Mouse (Mus musculus) urinary bladder, postnatal 36 days (tissue): Measurements from ENCODE around the gene Zbtb9.
"Not testable (repeated sequence)": the region's sequence is repeated elsewhere in the genome, so short reads cannot be mapped to it uniquely, and the experiment has no call there.

Experiments used
- DNase-seq, 2 experiments: peaks; one replicate each; pipeline ENCODE4 v3.0.0; 2022; ENCODE audit warnings: low spot score in 2 of 2, mixed read lengths in 1 of 2

Zbtb9 gene

DNA sequence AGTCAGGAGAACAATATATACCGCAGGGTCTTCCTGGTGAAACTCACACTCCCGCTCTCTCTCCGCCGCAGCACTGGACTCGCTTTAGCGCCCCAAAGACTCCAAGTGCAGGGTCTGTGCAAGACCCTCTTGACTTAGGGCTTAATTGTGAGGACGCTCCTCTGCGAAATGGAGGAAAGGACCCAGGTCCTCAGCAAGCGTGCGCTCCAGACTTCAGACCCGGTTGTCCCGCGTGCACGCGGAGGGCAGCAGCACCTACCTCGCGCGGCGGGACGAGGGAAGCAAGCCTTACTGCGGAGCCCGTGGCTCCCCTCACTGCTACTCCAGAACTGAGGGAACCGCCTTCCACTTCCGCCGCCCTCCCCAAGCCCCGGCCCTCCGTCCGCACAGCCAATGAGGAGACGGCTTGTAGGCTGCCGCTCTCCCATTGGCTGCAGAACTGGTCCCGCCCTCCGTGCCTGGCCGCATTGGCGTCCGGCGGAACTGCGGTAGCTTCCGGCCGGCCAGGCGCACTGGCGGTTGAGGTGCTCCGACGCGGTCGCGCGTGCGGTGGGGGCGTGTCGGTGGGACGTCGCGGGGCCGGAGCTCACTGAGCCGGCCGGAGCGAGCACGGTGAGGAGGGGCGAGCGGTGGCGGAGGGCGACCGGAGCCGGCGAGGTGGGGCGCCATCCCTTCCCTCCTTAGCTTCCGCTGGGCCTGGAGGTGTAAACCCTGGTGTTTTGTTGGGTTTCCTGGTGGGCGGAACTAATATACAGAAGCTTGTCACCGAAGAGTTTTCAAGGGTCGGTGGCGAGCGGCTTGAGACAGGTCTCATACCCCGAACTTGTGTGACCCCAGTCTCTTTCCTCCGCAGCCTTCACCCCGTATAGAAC lies at the start of gene Zbtb9:
Gene Zbtb9, plus strand, starts transcription at position 465 of the 872 bp plus-strand sequence.
- DNase-seq: peak; percentile 93 to 96

DNA sequence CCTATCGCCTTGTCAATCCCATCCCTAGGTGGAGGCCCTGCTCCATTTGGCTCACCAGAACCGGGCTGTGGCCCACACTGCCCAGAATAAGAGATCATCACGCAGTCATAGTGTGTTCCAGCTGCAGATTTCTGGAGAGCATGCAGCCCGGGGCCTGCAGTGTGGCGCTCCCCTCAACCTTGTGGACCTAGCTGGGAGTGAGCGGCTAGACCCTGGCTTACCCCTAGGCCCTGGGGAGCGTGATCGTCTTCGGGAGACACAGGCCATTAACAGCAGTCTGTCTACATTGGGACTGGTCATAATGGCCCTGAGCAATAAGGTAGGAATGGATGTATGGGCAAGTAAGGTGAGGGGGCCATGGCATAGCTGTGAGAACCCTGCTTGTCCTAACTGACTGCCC lies 47.6 kb upstream of the Zbtb9 start:
- not testable (repeated sequence) for DNase-seq

DNA sequence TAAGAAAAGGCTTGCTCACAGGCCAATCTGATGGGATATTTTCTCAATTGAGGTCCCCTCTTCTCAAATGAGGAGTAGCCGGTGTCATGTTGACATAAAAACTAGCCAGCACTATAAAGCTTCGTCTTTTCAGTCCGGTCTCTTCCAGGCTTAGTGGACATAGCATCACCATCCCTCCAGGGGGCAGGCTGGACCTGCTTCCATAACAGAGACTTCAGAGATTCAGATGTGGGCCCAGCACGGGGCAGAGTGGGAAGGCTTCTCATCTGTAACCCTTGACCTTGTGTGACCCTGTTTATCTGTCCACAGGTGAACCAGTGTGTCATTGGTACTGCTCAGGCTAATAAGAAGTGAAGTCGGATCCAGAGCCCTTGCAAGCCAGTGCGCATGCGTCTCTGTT lies 41.2 kb upstream of the Zbtb9 start:
- DNase-seq: not testable (repeated sequence)

DNA sequence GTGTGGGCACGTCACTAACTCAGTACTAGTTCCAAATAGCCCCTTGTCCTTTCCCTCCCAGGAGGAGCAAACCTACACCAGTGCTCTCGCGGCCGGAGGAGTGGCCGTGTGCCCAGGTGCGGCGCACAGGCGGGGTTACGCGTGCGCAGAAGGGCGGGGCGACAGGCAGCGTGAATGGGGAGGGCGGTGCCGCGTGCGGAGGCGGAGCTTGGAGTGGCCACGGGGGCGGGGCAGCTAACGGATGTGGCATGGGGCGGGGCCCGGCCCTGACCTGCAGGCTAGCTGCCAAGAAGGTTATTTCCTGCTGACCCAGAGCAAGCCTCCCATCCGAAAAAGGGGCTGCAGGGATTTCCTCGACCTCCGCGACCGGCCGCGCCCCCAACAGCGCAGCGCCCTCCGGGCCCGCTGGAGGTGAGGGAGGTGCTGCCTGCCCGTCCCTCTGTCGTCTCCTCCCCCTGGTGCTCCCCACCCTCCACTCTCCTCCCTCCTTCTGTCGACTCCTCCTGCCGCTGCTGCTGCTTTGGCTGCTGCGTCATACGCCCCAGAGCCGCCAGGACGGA lies 40.0 kb upstream of the Zbtb9 start, which contains the start of gene Phf1:
Gene Phf1, plus strand, starts transcription at position 214 of the 560 bp plus-strand sequence.
- peak; percentile 97 to 98 for DNase-seq

DNA sequence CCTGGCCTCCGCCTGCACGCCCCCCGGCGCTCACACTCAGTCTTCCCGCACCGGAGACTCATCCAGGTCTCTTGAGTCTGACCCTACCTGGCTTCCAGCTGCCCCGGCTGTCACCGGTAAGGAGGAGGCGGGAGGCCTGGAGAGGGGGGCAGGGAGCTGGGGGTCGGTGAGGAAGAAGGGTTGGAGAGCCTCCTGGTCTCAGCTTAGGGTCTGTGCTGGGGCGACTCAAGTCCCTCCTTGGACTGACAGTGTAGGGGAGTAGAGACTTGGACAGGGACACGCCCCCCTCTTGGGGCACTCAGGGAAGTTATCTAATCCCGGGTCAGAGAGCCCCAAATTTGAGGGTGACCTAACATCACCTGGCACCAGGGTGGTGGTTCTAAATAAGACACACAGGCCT lies 39.5 kb upstream of the Zbtb9 start:
- no peak for DNase-seq

DNA sequence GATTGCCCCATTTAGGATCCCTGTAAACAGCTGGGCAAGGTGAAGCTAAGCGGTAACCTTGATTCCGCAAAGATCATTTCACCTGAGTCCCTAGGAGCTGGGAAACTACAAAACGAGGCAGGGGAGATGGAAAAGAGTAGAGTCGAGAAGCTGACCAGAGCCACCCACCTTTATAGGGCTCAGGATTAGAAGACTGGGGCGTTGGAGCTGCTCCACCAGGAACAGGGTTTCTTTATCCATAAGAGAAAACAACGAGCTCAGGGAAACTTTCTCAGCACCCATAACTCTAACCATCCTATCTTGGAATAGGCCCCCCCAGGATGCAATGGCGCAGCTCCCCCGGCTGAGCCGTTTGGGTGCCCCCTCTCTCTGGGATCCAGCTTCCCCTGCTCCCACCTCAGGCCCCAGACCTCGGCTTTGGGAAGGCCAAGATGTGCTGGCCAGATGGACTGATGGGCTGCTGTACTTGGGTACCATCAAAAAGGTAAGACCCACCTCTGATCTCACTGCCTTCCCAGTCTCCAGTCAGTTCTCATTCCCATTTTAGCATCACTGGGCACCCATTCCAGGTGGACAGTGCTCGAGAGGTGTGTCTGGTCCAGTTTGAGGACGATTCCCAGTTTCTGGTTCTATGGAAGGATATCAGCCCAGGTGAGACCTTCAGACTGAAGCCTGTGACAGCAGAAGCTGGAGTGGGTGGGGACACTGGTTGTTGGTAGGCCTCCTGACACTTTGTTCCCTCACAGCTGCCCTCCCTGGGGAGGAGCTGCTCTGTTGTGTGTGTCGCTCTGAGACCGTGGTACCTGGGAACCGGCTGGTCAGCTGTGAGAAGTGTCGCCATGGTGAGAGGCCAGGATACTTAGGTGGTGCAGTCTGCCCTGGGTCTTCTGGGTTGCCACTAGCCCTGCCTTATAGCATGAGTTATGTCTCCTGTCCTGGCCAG lies 38.8 kb upstream of the Zbtb9 start:
- no peak for DNase-seq

DNA sequence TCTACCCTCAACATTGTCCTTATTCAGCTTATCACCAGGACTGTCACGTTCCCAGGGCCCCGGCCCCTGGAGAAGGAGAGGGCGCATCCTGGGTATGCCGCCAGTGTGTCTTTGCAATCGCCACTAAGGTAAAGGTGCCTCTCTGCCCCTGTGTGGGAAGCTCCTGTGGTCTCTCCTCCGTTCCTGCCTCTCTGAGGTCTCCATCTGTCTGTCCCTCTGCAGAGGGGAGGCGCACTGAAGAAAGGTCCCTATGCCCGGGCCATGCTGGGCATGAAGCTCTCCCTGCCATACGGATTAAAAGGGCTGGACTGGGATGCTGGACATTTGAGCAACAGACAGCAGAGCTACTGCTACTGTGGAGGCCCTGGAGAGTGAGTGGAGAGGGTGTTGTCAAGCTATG lies 37.9 kb upstream of the Zbtb9 start:
- no peak for DNase-seq

DNA sequence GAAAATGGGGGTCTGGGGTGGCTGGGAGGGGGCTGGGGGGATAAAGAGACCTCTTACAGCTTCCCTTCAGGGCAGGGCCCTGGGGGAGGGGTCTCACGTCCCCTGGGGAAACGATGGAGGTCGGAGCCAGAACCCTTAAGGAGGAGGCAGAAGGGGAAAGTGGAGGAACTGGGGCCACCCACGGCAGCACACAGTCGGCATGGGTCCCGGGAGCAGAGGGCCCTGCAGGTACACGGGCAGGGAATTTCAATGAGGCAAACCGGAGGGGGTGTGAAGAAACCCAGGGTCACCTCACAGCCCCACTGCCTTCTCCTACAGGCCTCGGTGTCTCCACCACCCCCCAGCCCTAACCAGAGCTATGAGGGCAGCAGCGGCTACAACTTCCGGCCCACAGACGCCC lies 36.5 kb upstream of the Zbtb9 start:
- DNase-seq: no peak

DNA sequence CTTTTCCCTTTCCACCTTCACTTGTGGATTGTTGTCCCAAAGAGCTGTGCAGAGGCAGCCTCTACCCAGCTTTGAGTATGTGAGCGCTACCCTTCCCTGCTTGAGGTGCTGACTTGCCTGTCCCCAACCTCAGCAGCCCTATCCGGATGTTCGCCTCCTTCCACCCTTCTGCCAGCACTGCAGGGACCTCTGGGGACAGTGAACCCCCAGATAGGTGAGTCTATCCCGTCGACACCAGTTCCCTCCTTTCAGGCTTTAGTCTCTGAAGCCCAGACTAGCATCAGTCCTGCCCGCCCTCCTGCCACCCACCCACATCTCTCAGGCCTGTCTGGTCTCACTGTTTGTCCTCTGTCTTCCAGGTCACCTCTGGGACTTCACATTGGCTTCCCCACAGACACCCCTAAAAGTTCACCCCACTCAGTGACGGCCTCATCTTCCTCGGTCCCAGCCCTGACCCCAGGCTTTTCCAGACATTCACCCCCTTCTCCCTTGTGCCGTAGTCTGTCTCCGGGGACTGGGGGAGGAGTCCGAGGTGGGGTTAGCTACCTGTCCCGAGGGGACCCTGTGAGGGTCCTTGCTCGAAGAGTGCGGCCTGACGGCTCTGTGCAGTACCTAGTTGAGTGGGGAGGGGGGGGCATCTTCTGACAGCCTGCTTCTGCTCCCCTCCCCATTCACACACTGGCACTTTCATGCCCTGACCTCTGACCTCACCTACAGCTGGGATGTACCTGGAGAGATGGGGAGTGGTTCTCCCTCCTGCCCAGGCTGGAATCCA lies 35.9 kb upstream of the Zbtb9 start:
- no peak for DNase-seq

DNA sequence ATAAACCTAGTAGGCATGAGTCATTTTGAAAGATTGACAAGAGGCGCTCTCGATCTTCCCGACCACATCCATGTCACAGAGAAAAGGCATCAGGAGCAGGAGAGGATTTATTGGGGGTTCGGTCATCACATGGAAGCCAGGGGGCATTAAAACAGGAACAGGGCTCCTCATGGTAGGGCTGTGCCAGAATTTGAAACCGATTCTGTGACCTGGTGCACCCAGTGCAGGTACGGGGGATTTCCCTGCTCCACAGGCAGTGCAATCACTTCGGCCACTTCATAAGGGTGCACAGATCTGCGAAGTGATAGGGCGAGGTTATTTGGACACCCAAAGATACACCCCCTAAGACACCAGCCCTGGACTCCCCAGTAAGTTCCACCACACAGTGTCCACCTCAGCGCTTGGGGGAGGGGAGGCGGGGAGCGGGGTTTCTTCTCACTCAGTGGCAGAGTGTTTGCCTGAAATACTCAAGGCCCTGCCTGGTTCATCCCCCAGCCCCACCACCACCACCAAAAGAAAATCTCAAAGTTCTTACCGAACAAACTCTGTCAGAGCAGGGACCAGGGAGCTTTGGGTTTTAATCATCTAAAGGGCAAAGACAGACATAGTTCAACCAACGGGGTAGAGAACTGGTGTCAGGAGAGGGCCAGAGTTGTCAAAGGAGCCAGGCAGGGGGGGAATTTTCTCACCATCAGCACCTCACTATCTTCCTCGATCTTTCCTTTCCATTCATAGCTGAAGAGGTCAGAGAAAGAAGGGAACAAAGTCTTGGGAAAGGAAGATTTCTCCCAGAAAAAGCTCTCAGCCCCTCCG lies 34.9 kb upstream of the Zbtb9 start:
- DNase-seq: no peak

DNA sequence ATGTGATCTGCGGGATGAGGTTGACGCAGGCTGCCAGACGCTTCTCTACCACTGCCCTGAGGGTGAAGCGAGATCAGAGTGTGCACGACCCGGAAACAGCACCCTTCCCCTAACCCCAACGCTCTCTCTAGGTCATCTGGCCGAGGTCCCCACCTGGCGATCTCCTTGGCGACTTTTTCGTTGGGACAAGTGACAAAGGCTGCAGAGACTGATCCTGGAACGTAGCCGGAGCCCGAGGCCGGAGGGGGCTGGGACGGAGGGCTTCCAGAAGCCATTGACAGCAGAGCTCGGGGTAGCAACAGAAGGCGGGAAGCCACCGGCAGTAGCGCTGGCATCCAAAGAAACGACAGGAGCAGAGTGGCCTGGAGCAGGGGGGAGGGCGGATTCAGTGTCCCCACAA lies 34.2 kb upstream of the Zbtb9 start:
- DNase-seq: no peak

DNA sequence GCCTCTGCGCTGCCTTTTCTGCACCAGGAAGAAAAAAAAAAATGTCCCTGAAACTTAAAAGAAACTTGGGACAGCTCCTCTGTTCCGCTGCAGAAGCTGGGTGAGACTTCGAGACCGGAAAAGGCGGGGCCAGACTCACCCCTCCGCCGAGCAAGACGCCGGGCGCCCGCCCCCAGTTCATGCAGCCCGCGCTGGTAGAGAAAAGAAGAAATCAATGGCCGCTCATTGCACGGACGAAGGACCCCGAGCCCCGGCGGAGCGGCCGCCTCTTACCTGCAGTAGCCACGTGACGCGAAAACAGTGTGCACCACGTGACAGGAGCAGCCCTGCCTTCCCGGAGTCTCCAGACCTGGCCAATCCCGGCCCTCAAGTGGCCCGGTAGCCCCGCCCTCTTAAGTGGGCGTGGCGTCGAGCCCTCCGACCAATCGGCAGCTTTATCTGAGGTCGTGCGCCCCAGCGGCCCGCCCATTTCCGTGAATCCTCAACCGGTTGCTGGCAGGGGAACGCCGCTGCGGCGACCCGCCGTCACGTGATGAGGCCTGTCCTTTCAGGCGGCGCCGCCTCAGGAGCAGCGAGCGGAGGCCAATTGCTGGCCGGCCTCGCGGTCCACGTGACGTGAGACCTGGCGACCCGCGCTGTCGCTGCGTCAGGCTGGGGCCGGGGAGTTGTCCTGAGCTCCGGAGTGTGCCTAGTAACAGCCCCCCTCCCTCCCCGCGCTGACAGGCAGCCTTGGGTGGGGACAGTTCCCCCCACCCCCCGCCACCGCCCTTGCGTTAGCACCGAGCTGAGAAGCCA lies 33.6 kb upstream of the Zbtb9 start, which contains the start of gene Cuta:
Gene Cuta, minus strand, starts transcription at position 392 of the 795 bp plus-strand sequence.
- peak; percentile 98 to 100 for DNase-seq

DNA sequence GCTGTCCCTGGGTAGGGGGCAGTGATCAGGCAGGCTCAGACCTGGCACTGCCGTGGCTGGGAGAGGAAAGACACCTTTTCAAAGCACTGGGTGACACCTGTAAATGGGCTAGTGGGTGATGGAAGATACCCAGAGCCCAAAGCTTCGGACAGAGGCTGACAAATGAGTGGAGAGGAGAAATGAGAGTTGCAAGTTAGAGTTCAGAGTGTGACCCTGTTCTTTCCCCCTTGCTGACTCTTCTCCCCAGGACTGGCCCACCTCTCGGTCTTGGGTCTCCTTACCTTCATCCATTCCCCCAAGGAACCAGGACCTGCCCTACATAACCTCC lies 33.0 kb upstream of the Zbtb9 start:
- DNase-seq: no peak

DNA sequence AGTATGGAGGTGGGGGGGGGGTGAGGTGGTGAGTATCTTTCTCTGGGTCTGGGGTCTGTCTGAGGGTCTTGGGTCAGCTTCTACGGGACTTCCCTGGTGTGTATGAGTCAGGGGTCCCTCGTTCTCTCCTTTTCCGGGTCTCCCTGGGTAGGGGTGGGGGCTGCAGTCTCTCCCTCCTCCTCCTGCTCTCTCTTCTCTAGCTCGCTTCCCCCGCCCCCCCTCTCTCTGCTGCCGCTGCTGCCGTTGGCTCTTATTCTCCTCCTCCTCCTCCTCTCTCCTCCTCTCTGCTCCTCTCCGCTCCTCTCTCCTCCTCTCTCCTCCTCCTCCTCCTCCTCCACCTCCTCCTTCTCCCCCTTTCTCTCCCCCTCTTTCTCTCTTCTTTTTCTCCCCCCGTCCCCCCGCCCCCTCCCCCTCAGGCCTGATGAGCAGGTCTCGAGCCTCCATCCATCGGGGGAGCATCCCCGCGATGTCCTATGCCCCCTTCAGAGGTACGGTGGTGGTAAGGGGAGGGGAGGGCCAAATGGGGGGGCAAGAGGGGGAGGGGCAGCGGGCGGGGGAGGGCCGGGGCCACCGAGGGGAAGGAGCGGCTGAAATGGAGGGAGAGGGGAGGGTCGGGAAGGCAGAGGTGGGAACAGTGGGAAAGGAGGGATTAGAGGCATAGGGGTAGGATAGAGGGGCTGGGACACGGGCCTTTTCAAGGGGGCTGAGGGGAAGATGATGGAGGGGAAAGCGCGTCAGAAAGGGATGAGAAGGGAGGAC lies 31.8 kb upstream of the Zbtb9 start, which contains the start of gene Syngap1:
Gene Syngap1, plus strand, starts transcription at position 223 of the 759 bp plus-strand sequence.
- no peak for DNase-seq

DNA sequence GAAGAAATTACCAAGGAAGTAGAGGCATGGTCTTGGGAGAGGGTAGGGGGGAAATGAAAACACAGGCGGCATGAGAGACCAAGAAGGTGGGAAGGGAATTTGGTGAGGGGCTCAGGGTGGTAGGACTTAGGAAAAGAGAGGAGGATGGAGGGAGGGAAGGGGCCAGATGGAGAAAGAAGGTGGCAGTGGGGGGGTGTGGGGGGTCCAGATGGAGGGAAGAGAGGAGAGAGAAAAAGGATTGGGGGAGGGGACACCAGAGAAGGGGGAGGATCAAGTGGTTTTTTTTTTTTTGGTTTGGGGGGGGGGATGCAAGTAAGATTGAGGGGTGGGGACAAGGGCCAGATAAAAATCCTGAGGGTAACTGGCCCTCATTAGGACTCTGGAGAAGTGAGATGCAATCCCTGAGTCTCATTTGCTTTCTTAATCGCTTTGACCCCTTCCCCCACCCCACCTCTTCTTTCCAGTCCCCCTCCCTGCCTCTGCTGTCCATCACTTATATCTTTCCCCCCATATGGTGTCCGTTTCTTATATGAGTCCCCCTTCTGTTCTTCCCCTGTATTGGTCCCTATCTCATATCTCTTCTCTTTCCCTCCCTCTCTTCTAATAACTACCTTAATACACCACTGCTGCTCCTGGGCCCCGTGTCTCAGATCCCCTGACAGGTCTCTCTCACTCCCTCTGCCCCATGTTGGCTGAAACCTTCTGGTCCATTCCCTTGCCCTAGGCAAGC lies 31.0 kb upstream of the Zbtb9 start:
- DNase-seq: no peak

DNA sequence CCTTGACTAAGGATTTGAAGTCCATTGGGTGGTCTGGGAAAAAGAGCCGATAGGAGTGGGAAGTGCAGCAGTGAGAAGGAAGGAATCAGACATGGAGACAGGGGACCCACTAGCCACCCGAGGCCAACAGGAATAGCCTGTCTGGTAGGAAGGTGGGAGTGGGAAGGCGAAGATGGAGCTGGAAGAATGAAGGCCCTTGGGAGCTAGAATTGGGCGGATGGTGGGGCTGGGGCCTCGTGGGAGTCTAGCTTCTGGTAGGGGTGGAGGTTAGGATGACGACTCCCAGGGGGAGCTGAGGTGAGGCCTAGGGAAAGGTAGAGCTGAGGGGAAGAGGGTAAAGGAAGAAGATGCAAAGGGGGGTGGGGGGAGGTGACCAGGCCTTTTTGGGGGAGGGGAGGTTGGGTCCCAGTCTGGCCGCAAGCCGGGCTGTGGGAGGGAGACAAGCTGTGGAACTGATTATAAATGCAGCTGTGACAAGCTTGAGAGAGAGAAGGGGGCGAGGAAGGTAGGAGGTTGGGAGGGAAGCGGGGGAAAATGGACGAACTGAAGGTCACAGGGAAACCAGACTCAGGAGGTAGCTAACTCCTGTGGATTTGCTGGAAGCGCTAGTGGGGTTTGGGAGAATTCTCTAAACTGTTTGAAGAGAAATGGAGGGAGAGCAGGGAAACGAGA lies 27.0 kb upstream of the Zbtb9 start:
- DNase-seq: no peak

DNA sequence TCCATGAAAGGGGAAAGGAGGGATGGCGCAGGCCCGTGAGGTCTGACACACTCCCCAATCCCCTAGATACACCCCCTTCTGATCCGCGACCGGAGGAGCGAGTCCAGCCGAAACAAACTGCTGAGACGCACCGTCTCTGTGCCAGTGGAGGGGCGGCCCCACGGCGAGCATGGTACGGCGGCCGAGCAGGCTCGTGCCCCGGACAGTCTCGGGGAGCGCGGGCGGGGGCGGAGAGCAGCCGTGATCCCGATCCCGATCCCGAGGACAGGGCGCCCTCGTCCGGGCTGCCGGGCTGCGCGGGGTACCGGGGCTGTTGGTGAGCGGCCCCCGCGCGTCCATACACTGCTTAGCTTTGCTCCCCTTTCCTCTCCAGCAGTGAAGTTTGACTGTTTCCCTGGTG lies 26.4 kb upstream of the Zbtb9 start:
- DNase-seq: peak; percentile 67 to 82
